Mouse (Mus musculus): ENCODE results near the gene Txk. TPM values are rescaled to one million over a fixed set of nuclear protein-coding genes. Genes with fewer than 3 reads are reported as not detected.

Txk gene
- total RNA-seq, 1 experiment, result 0.09 TPM

GRCm38 (mm10) chr5:72783123-72783522 lies 30.5 kb upstream of the Txk start:
- no peak overlapping the region for H3K27ac ChIP-seq (ENCODE audit: insufficient read depth, low read depth, low read length, poor library complexity, severe bottlenecking)
- no peak overlapping the region for H3K9ac ChIP-seq (ENCODE audit: insufficient read depth, low read depth, low read length, poor library complexity, severe bottlenecking)
- H3K4me1 ChIP-seq (ENCODE audit: control insufficient read depth in 2 of 2, insufficient read depth in 2 of 2, low read length in 2 of 2, poor library complexity in 1 of 2), result no peaks in the 10 kb centered on the region
- H3K9me3 ChIP-seq (ENCODE audit: control insufficient read depth, insufficient read depth, low read depth, low read length), result no peaks in the 10 kb centered on the region
- no peak for TF ChIP-seq ZC3H11A (IDR thresholded peaks at IDR 0.05; ENCODE audit: borderline replicate concordance, low read depth, low read length)
- TF ChIP-seq ZNF384 (IDR thresholded peaks at IDR 0.05; ENCODE audit: low read depth, low read length), result no peak
- no peak for TF ChIP-seq HCFC1 (IDR thresholded peaks at IDR 0.05; ENCODE audit: borderline replicate concordance, insufficient read depth, low read length)
- no peak for TF ChIP-seq CHD2 (IDR thresholded peaks at IDR 0.05; ENCODE audit: low read depth, low read length)
- TF ChIP-seq MAFK (IDR thresholded peaks at IDR 0.05; ENCODE audit: insufficient read depth, low read depth, low read length), result no peak
- DNase-seq (ENCODE audit: low read depth, low spot score), result no peak
- no peaks in the 10 kb centered on the region for H3K36me3 ChIP-seq (ENCODE audit: control insufficient read depth, insufficient read depth, low read length, poor library complexity, severe bottlenecking)
- H3K4me3 ChIP-seq (ENCODE audit: insufficient read depth in 1 of 2, low read depth in 1 of 2, low read length in 2 of 2, poor library complexity in 1 of 2, severe bottlenecking in 1 of 2), result no peak overlapping the region
- in situ Hi-C loops (cut with MboI; ENCODE audit: low sequenced_read_pairs in 2 of 2, unreplicated experiment in 2 of 2), result no loop called here

- H3K4me1 ChIP-seq (ENCODE audit: control insufficient read depth in 2 of 2, insufficient read depth in 2 of 2, low read length in 2 of 2, poor library complexity in 1 of 2), result no peaks in the 10 kb centered on the region
- H3K9me3 ChIP-seq (ENCODE audit: control insufficient read depth, insufficient read depth, low read depth, low read length), result no peaks in the 10 kb centered on the region
- no peak overlapping the region for H3K9ac ChIP-seq (ENCODE audit: insufficient read depth, low read depth, low read length, poor library complexity, severe bottlenecking)
- in situ Hi-C loops (cut with MboI; ENCODE audit: low sequenced_read_pairs in 2 of 2, unreplicated experiment in 2 of 2), result no loop called here
- DNase-seq (ENCODE audit: low read depth, low spot score), result no peak
- H3K4me3 ChIP-seq (ENCODE audit: insufficient read depth in 1 of 2, low read depth in 1 of 2, low read length in 2 of 2, poor library complexity in 1 of 2, severe bottlenecking in 1 of 2), result no peak overlapping the region
- TF ChIP-seq ZC3H11A (IDR thresholded peaks at IDR 0.05; ENCODE audit: borderline replicate concordance, low read depth, low read length) (no peak), MAFK (IDR thresholded peaks at IDR 0.05; ENCODE audit: insufficient read depth, low read depth, low read length) (no peak), CHD2 (IDR thresholded peaks at IDR 0.05; ENCODE audit: low read depth, low read length) (no peak), ZNF384 (IDR thresholded peaks at IDR 0.05; ENCODE audit: low read depth, low read length) (no peak), HCFC1 (IDR thresholded peaks at IDR 0.05; ENCODE audit: borderline replicate concordance, insufficient read depth, low read length) (no peak)
- no peaks in the 10 kb centered on the region for H3K36me3 ChIP-seq (ENCODE audit: control insufficient read depth, insufficient read depth, low read length, poor library complexity, severe bottlenecking)
- H3K27ac ChIP-seq (ENCODE audit: insufficient read depth, low read depth, low read length, poor library complexity, severe bottlenecking), result no peak overlapping the region
Observed at GRCm38 (mm10) chr5:72781776-72782175, 29.2 kb upstream of the Txk start.

GRCm38 (mm10) chr5:72776595-72776994 lies 24.0 kb upstream of the Txk start:
- Histone ChIP-seq H3K9ac (ENCODE audit: insufficient read depth, low read depth, low read length, poor library complexity, severe bottlenecking) (no peak overlapping the region), H3K4me3 (ENCODE audit: insufficient read depth in 1 of 2, low read depth in 1 of 2, low read length in 2 of 2, poor library complexity in 1 of 2, severe bottlenecking in 1 of 2) (no peak overlapping the region), H3K9me3 (ENCODE audit: control insufficient read depth, insufficient read depth, low read depth, low read length) (no peaks in the 10 kb centered on the region), H3K4me1 (ENCODE audit: control insufficient read depth in 2 of 2, insufficient read depth in 2 of 2, low read length in 2 of 2, poor library complexity in 1 of 2) (no peaks in the 10 kb centered on the region), H3K36me3 (ENCODE audit: control insufficient read depth, insufficient read depth, low read length, poor library complexity, severe bottlenecking) (no peaks in the 10 kb centered on the region), H3K27ac (ENCODE audit: insufficient read depth, low read depth, low read length, poor library complexity, severe bottlenecking) (no peak overlapping the region)
- no peak for TF ChIP-seq ZC3H11A (IDR thresholded peaks at IDR 0.05; ENCODE audit: borderline replicate concordance, low read depth, low read length)
- TF ChIP-seq MAFK (IDR thresholded peaks at IDR 0.05; ENCODE audit: insufficient read depth, low read depth, low read length), result no peak
- TF ChIP-seq ZNF384 (IDR thresholded peaks at IDR 0.05; ENCODE audit: low read depth, low read length), result no peak
- TF ChIP-seq HCFC1 (IDR thresholded peaks at IDR 0.05; ENCODE audit: borderline replicate concordance, insufficient read depth, low read length), result no peak
- TF ChIP-seq CHD2 (IDR thresholded peaks at IDR 0.05; ENCODE audit: low read depth, low read length), result no peak
- in situ Hi-C loops (cut with MboI; ENCODE audit: low sequenced_read_pairs in 2 of 2, unreplicated experiment in 2 of 2), result no loop called here
- DNase-seq (ENCODE audit: low read depth, low spot score), result no peak

GRCm38 (mm10) chr5:72776127-72776526 lies 23.6 kb upstream of the Txk start:
- no peak for TF ChIP-seq CHD2 (IDR thresholded peaks at IDR 0.05; ENCODE audit: low read depth, low read length)
- no peak for TF ChIP-seq HCFC1 (IDR thresholded peaks at IDR 0.05; ENCODE audit: borderline replicate concordance, insufficient read depth, low read length)
- TF ChIP-seq ZC3H11A (IDR thresholded peaks at IDR 0.05; ENCODE audit: borderline replicate concordance, low read depth, low read length), result no peak
- no peak for TF ChIP-seq MAFK (IDR thresholded peaks at IDR 0.05; ENCODE audit: insufficient read depth, low read depth, low read length)
- no peak for TF ChIP-seq ZNF384 (IDR thresholded peaks at IDR 0.05; ENCODE audit: low read depth, low read length)
- Histone ChIP-seq H3K4me1 (ENCODE audit: control insufficient read depth in 2 of 2, insufficient read depth in 2 of 2, low read length in 2 of 2, poor library complexity in 1 of 2) (no peaks in the 10 kb centered on the region), H3K4me3 (ENCODE audit: insufficient read depth in 1 of 2, low read depth in 1 of 2, low read length in 2 of 2, poor library complexity in 1 of 2, severe bottlenecking in 1 of 2) (no peak overlapping the region), H3K9me3 (ENCODE audit: control insufficient read depth, insufficient read depth, low read depth, low read length) (no peaks in the 10 kb centered on the region), H3K9ac (ENCODE audit: insufficient read depth, low read depth, low read length, poor library complexity, severe bottlenecking) (no peak overlapping the region), H3K27ac (ENCODE audit: insufficient read depth, low read depth, low read length, poor library complexity, severe bottlenecking) (no peak overlapping the region), H3K36me3 (ENCODE audit: control insufficient read depth, insufficient read depth, low read length, poor library complexity, severe bottlenecking) (no peaks in the 10 kb centered on the region)
- DNase-seq (ENCODE audit: low read depth, low spot score), result no peak
- in situ Hi-C loops (cut with MboI; ENCODE audit: low sequenced_read_pairs in 2 of 2, unreplicated experiment in 2 of 2), result no loop called here

GRCm38 (mm10) chr5:72769841-72770240 lies 17.3 kb upstream of the Txk start:
- Histone ChIP-seq H3K36me3 (ENCODE audit: control insufficient read depth, insufficient read depth, low read length, poor library complexity, severe bottlenecking) (no peaks in the 10 kb centered on the region), H3K9ac (ENCODE audit: insufficient read depth, low read depth, low read length, poor library complexity, severe bottlenecking) (no peak overlapping the region), H3K4me3 (ENCODE audit: insufficient read depth in 1 of 2, low read depth in 1 of 2, low read length in 2 of 2, poor library complexity in 1 of 2, severe bottlenecking in 1 of 2) (no peak overlapping the region), H3K4me1 (ENCODE audit: control insufficient read depth in 2 of 2, insufficient read depth in 2 of 2, low read length in 2 of 2, poor library complexity in 1 of 2) (no peaks in the 10 kb centered on the region), H3K9me3 (ENCODE audit: control insufficient read depth, insufficient read depth, low read depth, low read length) (no peaks in the 10 kb centered on the region), H3K27ac (ENCODE audit: insufficient read depth, low read depth, low read length, poor library complexity, severe bottlenecking) (no peak overlapping the region)
- in situ Hi-C loops (cut with MboI; ENCODE audit: low sequenced_read_pairs in 2 of 2, unreplicated experiment in 2 of 2), result no loop called here
- TF ChIP-seq MAFK (IDR thresholded peaks at IDR 0.05; ENCODE audit: insufficient read depth, low read depth, low read length) (no peak), CHD2 (IDR thresholded peaks at IDR 0.05; ENCODE audit: low read depth, low read length) (no peak), ZNF384 (IDR thresholded peaks at IDR 0.05; ENCODE audit: low read depth, low read length) (no peak), HCFC1 (IDR thresholded peaks at IDR 0.05; ENCODE audit: borderline replicate concordance, insufficient read depth, low read length) (no peak), ZC3H11A (IDR thresholded peaks at IDR 0.05; ENCODE audit: borderline replicate concordance, low read depth, low read length) (no peak)
- no peak for DNase-seq (ENCODE audit: low read depth, low spot score)
